ENCODE assay signal across 22 mouse cellular contexts in the genomic region with DNA sequence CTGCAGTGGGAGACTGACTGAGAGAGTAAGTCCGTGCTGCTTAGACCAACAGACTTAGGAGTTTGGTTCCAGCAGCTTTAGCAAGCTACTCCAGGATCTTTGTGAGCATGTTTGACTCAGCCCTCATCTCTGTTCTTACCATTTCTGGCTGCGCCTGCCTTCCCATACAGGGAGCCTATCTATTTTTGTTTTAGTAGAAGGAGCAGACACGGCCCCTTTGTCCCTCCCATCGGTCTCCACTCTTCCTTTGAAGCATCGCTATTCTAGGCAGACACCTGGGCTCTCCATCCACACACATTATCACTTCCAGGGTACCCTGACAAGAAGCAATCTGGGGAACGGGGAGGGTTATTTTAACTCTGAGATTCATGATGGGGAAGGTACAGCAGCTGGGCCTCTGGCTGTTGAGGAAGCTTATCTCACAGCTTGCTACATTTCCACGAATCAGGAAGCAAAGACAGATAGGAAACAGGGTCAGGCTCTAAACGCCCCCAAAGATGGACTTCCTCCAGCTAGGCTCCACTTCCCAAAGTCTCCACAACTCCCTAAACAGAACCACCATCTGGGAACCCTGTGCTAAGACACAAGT.
DNase-seq lines count a peak whose midpoint lies in the region; ATAC-seq lines count a peak whose summit lies in the region.
"Had no signal": no experiment of that assay in that cellular context is flagged by ENCODE, and none has a peak within 500 bp of the region (broad histone marks: within the 10 kb centered on the region; RNA-seq: fewer than 3 reads in every experiment).

No protein-coding gene starts in this region.

- no peaks in the 10 kb centered on the region for H3K27me3 ChIP-seq in forebrain, embryonic 14.5 days (replicated peaks; ENCODE audit: control insufficient read depth, insufficient read depth, low read length)
- H3K27me3 ChIP-seq: embryonic facial prominence, embryonic 13.5 days; heart, embryonic 13.5 days; hindbrain, embryonic 13.5 days; limb, embryonic 12.5 days; liver, embryonic 12.5 days; megakaryocyte, embryonic 14.5 days had no signal

- intact Hi-C loops in left cerebral cortex, postnatal 4 days (cut with DNase I) = no loop called here
- intact Hi-C loops in left cerebral cortex, postnatal 25 days (cut with DNase I) = loop anchor here (1.0 to 5.0 kb wide), 3 partner anchors 27 to 328 kb away; no protein-coding TSS in a partner anchor

- H3K4me1 ChIP-seq in forebrain, embryonic 14.5 days (ENCODE audit: control insufficient read depth, insufficient read depth, low read length) = no peaks in the 10 kb centered on the region; the same call in 1 of the 2 replicates
- H3K4me1 ChIP-seq: embryonic facial prominence, embryonic 13.5 days; liver, embryonic 12.5 days; megakaryocyte, embryonic 14.5 days had no signal

- no peaks in the 10 kb centered on the region for H3K36me3 ChIP-seq in forebrain, embryonic 14.5 days (ENCODE audit: control insufficient read depth, insufficient read depth, low read length)
- H3K36me3 ChIP-seq: embryonic facial prominence, embryonic 13.5 days; heart, embryonic 13.5 days; hindbrain, embryonic 13.5 days; limb, embryonic 12.5 days; liver, embryonic 12.5 days had no signal

- ATAC-seq in forebrain, embryonic 14.5 days = no peak
- ATAC-seq: forebrain, embryonic 16.5 days; intestine, embryonic 16.5 days; liver, embryonic 12.5 days had no signal

- H3K9me3 ChIP-seq in forebrain, embryonic 14.5 days (replicated peaks; ENCODE audit: control insufficient read depth, low read length) = no peaks in the 10 kb centered on the region
- H3K9me3 ChIP-seq: embryonic facial prominence, embryonic 13.5 days; heart, embryonic 13.5 days; hindbrain, embryonic 13.5 days; limb, embryonic 12.5 days; liver, embryonic 12.5 days had no signal

- no peak overlapping the region for H3K4me2 ChIP-seq in forebrain, embryonic 14.5 days (ENCODE audit: low read length)
- H3K4me2 ChIP-seq: embryonic facial prominence, embryonic 13.5 days; heart, embryonic 13.5 days; hindbrain, embryonic 13.5 days; limb, embryonic 12.5 days; liver, embryonic 12.5 days had no signal

- WGBS in forebrain, embryonic 14.5 days = 84% methylated on average over 8 of the region's 8 CpGs

- no peak overlapping the region for H3K27ac ChIP-seq in forebrain, embryonic 14.5 days (ENCODE audit: low read depth, low read length)
- H3K27ac ChIP-seq: embryonic facial prominence, embryonic 13.5 days; heart, embryonic 13.5 days; limb, embryonic 12.5 days; liver, embryonic 12.5 days had no signal

- no peak overlapping the region for H3K9ac ChIP-seq in forebrain, embryonic 14.5 days (ENCODE audit: low read length)
- H3K9ac ChIP-seq: embryonic facial prominence, embryonic 13.5 days; heart, embryonic 13.5 days; hindbrain, embryonic 13.5 days; limb, embryonic 12.5 days; liver, embryonic 12.5 days had no signal

- DNase-seq in left cerebral cortex, adult 11 months (ENCODE audit: low spot score) = peak; percentile 34
- DNase-seq in left cerebral cortex, postnatal 4 days = no peak
- DNase-seq in frontal cortex, postnatal 10 days (ENCODE audit: low spot score in 2 of 2) = peak; percentile 18 to 34
- DNase-seq in left cerebral cortex, postnatal 25 days (ENCODE audit: low spot score in 2 of 2) = peak; percentile 34 to 92
- no peak for DNase-seq in forebrain, embryonic 14.5 days (ENCODE audit: low spot score)
- no peak for DNase-seq in yolk sac, embryonic 10.5 days (ENCODE audit: low spot score)
- no peak for DNase-seq in spleen, postnatal 14 days (ENCODE audit: low spot score in 2 of 2)
- DNase-seq: adrenal gland, adult 2 months; cerebellum, postnatal 10 days; lung, adult 2 months; midbrain, embryonic 14.5 days; spleen, adult 18-20 months; thymus, adult 18-20 months; thymus, postnatal 4 days had no signal

- H3K4me3 ChIP-seq in forebrain, embryonic 14.5 days (ENCODE audit: low read depth, low read length) = no peak overlapping the region
- H3K4me3 ChIP-seq: embryonic facial prominence, embryonic 13.5 days; heart, embryonic 13.5 days; hindbrain, embryonic 13.5 days; limb, embryonic 12.5 days; liver, embryonic 12.5 days; megakaryocyte, embryonic 14.5 days had no signal

Comparison
In these comparisons a context has a peak if more than half of its experiments do, and no peak if none do; other contexts are left out.
1. DNase-seq: peak in left cerebral cortex, adult 11 months (single experiment), frontal cortex, postnatal 10 days (2 of 2) and left cerebral cortex, postnatal 25 days (2 of 2); none in left cerebral cortex, postnatal 4 days (single experiment), forebrain, embryonic 14.5 days (single experiment), yolk sac, embryonic 10.5 days (single experiment) and spleen, postnatal 14 days (0 of 2).